Mouse (Mus musculus) adrenal gland, adult (tissue): Measurements from ENCODE around the gene Cttnbp2.

Source experiments
- DNase-seq, 2 experiments: peaks; one replicate each; pipeline ENCODE4 v3.0.0; 2022 to 2023; ENCODE audit warnings: low spot score in 1 of 2; ENCODE audit not compliant: inconsistent age in 2 of 2

Gene Cttnbp2

GRCm38 (mm10) chr6:18514480-18515352, at the start of gene Cttnbp2:
Gene Cttnbp2, minus strand, starts transcription at chr6:18514843.
- peak; percentile 83 to 93 for DNase-seq

- no peak for DNase-seq
These were observed 44.4 kb upstream of the Cttnbp2 start for GRCm38 (mm10) chr6:18559019-18559418.

GRCm38 (mm10) chr6:18547516-18548465, 33.1 kb upstream of the Cttnbp2 start:
- no peak for DNase-seq

- DNase-seq = no peak
These were observed 29.2 kb upstream of the Cttnbp2 start for GRCm38 (mm10) chr6:18543878-18544277.

GRCm38 (mm10) chr6:18540396-18540795, 25.8 kb upstream of the Cttnbp2 start:
- no peak for DNase-seq

- no peak for DNase-seq
These were observed 15.8 kb upstream of the Cttnbp2 start for GRCm38 (mm10) chr6:18530394-18530793.

- no peak for DNase-seq
These were observed 3.0 kb upstream of the Cttnbp2 start for GRCm38 (mm10) chr6:18517626-18518025.

GRCm38 (mm10) chr6:18513611-18514473, 801 bp downstream of the Cttnbp2 start:
- DNase-seq = peak; percentile 55 to 80

- peak in 1 of 2 experiments; percentile 45 for DNase-seq
These were observed 2.8 kb downstream of the Cttnbp2 start for GRCm38 (mm10) chr6:18511886-18512285.

- DNase-seq = no peak
These were observed 6.6 kb downstream of the Cttnbp2 start for GRCm38 (mm10) chr6:18508036-18508435.

GRCm38 (mm10) chr6:18499833-18500232, 14.8 kb downstream of the Cttnbp2 start:
- DNase-seq = peak in 1 of 2 experiments; percentile 46

GRCm38 (mm10) chr6:18492977-18493376, 21.7 kb downstream of the Cttnbp2 start:
- DNase-seq = no peak

- DNase-seq = no peak
These were observed 22.3 kb downstream of the Cttnbp2 start for GRCm38 (mm10) chr6:18492248-18492901.

GRCm38 (mm10) chr6:18485087-18485486, 29.6 kb downstream of the Cttnbp2 start:
- no peak for DNase-seq

GRCm38 (mm10) chr6:18484061-18484460, 30.6 kb downstream of the Cttnbp2 start:
- DNase-seq = no peak

- no peak for DNase-seq
These were observed 32.1 kb downstream of the Cttnbp2 start for GRCm38 (mm10) chr6:18482546-18482945.

GRCm38 (mm10) chr6:18481781-18482180, 32.9 kb downstream of the Cttnbp2 start:
- DNase-seq = peak; percentile 75 to 93

GRCm38 (mm10) chr6:18477313-18477930, 37.2 kb downstream of the Cttnbp2 start:
- no peak for DNase-seq

GRCm38 (mm10) chr6:18474983-18475382, 39.7 kb downstream of the Cttnbp2 start:
- DNase-seq = peak in 1 of 2 experiments; percentile 61

- no peak for DNase-seq
These were observed 40.1 kb downstream of the Cttnbp2 start for GRCm38 (mm10) chr6:18474541-18474940.
